Mouse (Mus musculus) neural tube, embryonic 15.5 days (tissue): Measurements from ENCODE around the gene Ppfibp2. TPM values are rescaled to one million over a fixed set of nuclear protein-coding genes. Genes with fewer than 3 reads are reported as not detected.
A peak's percentile ranks its signal among the peaks of the same experiment; 100 is the strongest.

Experiments
- ATAC-seq: fragments of 200-750 bp; cut with Nextera tagmentation; 2 replicates; pipeline ENCODE4 v1.8.0; 2017; ENCODE audit warnings: mild to moderate bottlenecking, moderate TSS enrichment, moderate library complexity; ENCODE audit not compliant: low FRiP score
- H3K27ac ChIP-seq: fragments of 300-500 bp; sonication (generic); replicated peaks from 2 replicates; pipeline ENCODE4 v1.5.1; 2015; ENCODE audit warnings: mild to moderate bottlenecking, inconsistent platforms
- H3K27me3 ChIP-seq: fragments of 300-500 bp; sonication (generic); replicated peaks from 2 replicates; pipeline ENCODE4 v1.6.1; 2015; ENCODE audit warnings: inconsistent platforms
- H3K36me3 ChIP-seq: fragments of 300-500 bp; sonication (generic); 2 replicates; pipeline ENCODE4 v1.6.1; 2015; ENCODE audit warnings: inconsistent platforms
- H3K4me1 ChIP-seq: fragments of 300-500 bp; sonication (generic); 2 replicates; pipeline ENCODE4 v1.6.1; 2015; ENCODE audit warnings: inconsistent platforms
- H3K4me2 ChIP-seq: fragments of 300-500 bp; sonication (generic); 2 replicates; pipeline ENCODE4 v1.6.1; 2015; ENCODE audit warnings: inconsistent platforms, mild to moderate bottlenecking, moderate library complexity
- H3K4me3 ChIP-seq: fragments of 300-500 bp; sonication (generic); replicated peaks from 2 replicates; pipeline ENCODE4 v1.5.1; 2015; ENCODE audit warnings: mild to moderate bottlenecking, inconsistent platforms
- H3K9ac ChIP-seq: fragments of 300-500 bp; sonication (generic); replicated peaks from 2 replicates; pipeline ENCODE4 v1.6.1; 2015; ENCODE audit warnings: mild to moderate bottlenecking, inconsistent platforms
- H3K9me3 ChIP-seq: fragments of 300-500 bp; sonication (generic); replicated peaks from 2 replicates; pipeline ENCODE4 v1.6.1; 2016; ENCODE audit warnings: inconsistent platforms
- WGBS: fragments of 180-500 bp; shearing (Covaris S2); methylation state at CpG from one replicate; pipeline ENCODE4 v1.1.7; 2015; ENCODE audit warnings: mixed read lengths; 5-methylcytosine and 5-hydroxymethylcytosine counted together
- polyA plus RNA-seq: library from polyadenylated mRNA; unstranded; fragments of >200 nt; fragmentation: Nextera tagmentation; extraction: Ambion mirVana; gene quantifications from 2 replicates; pipeline ENCODE4 v1.2.1, GENCODE M21; 2015

The Ppfibp2 gene
- polyA plus RNA-seq, 1 experiment from 2014 or later: 2.5 TPM

GRCm38 (mm10) chr7:107648937-107649688 lies 54.1 kb downstream of the Ppfibp2 start:
- ATAC-seq: no peak
- 87% methylated on average over 12 of the region's 12 CpGs for WGBS
- no peaks in the 10 kb centered on the region for H3K27me3 ChIP-seq

GRCm38 (mm10) chr7:107649990-107650389 lies 55.0 kb downstream of the Ppfibp2 start:
- Histone ChIP-seq H3K4me1 (no peaks in the 10 kb centered on the region), H3K36me3 (no peaks in the 10 kb centered on the region), H3K9me3 (no peaks in the 10 kb centered on the region), H3K27ac (no peak overlapping the region), H3K4me3 (no peak overlapping the region), H3K9ac (no peak overlapping the region), H3K4me2 (no peak overlapping the region), H3K27me3 (no peaks in the 10 kb centered on the region)
- 83% methylated on average over 7 of the region's 7 CpGs for WGBS
- no peak for ATAC-seq

More at GRCm38 (mm10) chr7:107648937-107649688, 54.1 kb downstream of the Ppfibp2 start:
- Histone ChIP-seq H3K9me3 (no peaks in the 10 kb centered on the region), H3K4me1 (no peaks in the 10 kb centered on the region), H3K4me2 (no peak overlapping the region), H3K27ac (no peak overlapping the region), H3K4me3 (no peak overlapping the region), H3K9ac (no peak overlapping the region), H3K36me3 (no peaks in the 10 kb centered on the region)

- Histone ChIP-seq H3K36me3 (no peaks in the 10 kb centered on the region), H3K27ac (no peak overlapping the region), H3K9ac (no peak overlapping the region), H3K4me1 (no peaks in the 10 kb centered on the region), H3K9me3 (no peaks in the 10 kb centered on the region), H3K27me3 (no peaks in the 10 kb centered on the region), H3K4me2 (no peak overlapping the region), H3K4me3 (no peak overlapping the region)
- WGBS: 55% methylated on average over 1 of the region's 1 CpGs
- no peak for ATAC-seq
Measured at GRCm38 (mm10) chr7:107651821-107652220, 56.8 kb downstream of the Ppfibp2 start.

- H3K4me3 ChIP-seq: no peak overlapping the region
- no peaks in the 10 kb centered on the region for H3K27me3 ChIP-seq
- no peak overlapping the region for H3K9ac ChIP-seq
- H3K9me3 ChIP-seq: no peaks in the 10 kb centered on the region
- H3K36me3 ChIP-seq: no peaks in the 10 kb centered on the region
- H3K4me1 ChIP-seq: no peaks in the 10 kb centered on the region
- H3K27ac ChIP-seq: no peak overlapping the region
- 92% methylated on average over 6 of the region's 6 CpGs for WGBS
- H3K4me2 ChIP-seq: no peak overlapping the region
- ATAC-seq: no peak
Measured at GRCm38 (mm10) chr7:107656451-107656850, 61.4 kb downstream of the Ppfibp2 start.

DNA sequence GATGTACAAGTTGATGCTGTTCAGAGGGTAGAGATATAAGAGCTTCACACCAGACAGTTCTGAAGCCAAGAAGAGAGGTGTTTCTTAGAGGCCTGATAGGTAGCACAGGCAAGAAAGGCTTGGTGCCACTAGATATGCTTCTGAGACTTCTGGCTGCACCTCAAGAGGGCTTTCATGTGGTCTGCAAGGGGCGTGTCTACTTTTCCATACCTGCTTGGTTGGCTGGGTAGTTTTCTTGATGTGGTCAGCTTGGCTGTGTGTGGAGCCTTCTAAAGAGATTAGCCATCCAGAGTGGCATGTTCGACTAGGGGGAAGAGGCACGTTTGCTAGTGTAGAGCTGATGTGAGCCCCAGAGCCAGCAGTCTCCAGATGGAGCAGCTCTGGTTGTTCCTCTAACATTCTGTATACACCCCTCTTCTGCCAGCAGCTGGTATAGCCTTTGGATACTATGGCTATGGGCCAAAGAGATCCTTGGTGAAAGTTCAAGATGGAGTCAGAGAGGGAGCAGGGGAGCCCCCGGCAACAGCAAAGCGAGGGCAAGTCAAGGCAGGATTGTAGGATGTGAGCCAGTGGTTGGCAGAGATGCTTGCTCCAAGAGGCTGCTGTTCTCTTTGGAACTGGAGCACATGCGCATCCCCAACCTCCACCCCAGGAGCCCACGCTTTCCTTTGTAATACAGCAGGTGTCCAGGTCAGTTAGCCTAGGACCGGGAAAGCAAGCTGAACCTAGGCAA lies 64.3 kb downstream of the Ppfibp2 start:
- no peaks in the 10 kb centered on the region for H3K9me3 ChIP-seq
- no peak overlapping the region for H3K4me2 ChIP-seq
- no peak overlapping the region for H3K9ac ChIP-seq
- H3K27ac ChIP-seq: no peak overlapping the region
- peaks cover under 1% of the 10 kb centered on the region; the same call in 1 of the 2 replicates for H3K4me1 ChIP-seq
- ATAC-seq: no peak
- no peak overlapping the region for H3K4me3 ChIP-seq
- H3K27me3 ChIP-seq: 0 out of 2 replicates have a peak, but pooled peaks cover 3% of the 10 kb centered on the region
- H3K36me3 ChIP-seq: no peaks in the 10 kb centered on the region
- WGBS: 85% methylated on average over 8 of the region's 8 CpGs

- no peak overlapping the region for H3K9ac ChIP-seq
- H3K36me3 ChIP-seq: no peaks in the 10 kb centered on the region
- peaks cover 19% of the 10 kb centered on the region for H3K4me1 ChIP-seq
- whole genome bisulfite sequencing: 20% methylated on average over 8 of the region's 8 CpGs
- ATAC-seq: peak; percentile 68
- 0 out of 2 replicates have a peak, but pooled peaks cover 3% of the 10 kb centered on the region for H3K27me3 ChIP-seq
- H3K4me2 ChIP-seq: no peak overlapping the region
- no peak overlapping the region for H3K4me3 ChIP-seq
- no peaks in the 10 kb centered on the region for H3K9me3 ChIP-seq
- no peak overlapping the region for H3K27ac ChIP-seq
Measured at GRCm38 (mm10) chr7:107661189-107661842, 66.3 kb downstream of the Ppfibp2 start.

DNA sequence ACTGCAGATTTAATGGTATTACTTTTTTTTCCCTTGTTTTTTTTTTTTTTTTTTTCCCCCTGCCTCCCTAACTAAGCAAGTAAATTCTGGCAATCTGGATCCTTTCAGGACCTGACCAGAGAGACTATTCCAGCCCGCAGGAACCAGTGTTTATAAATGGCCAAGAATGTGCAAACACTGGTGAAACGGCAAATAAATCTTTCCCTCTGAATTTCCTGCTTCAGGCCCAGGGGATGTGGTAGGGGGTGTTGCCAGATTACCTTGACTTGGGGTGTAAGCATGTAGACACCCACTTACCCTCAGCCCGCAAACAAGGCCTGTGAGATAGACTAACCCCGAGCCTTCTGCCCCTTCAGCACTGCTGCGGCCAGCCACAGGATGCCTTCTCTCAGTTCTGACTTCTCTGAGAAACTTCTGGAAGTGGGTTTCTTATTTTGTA lies 66.9 kb downstream of the Ppfibp2 start:
- no peak for ATAC-seq
- Histone ChIP-seq H3K27me3 (0 out of 2 replicates have a peak, but pooled peaks cover 3% of the 10 kb centered on the region), H3K4me1 (peaks cover 23% of the 10 kb centered on the region), H3K4me2 (no peak overlapping the region), H3K9me3 (no peaks in the 10 kb centered on the region), H3K9ac (no peak overlapping the region), H3K4me3 (no peak overlapping the region), H3K36me3 (no peaks in the 10 kb centered on the region), H3K27ac (no peak overlapping the region)
- 70% methylated on average over 5 of the region's 5 CpGs for WGBS

DNA sequence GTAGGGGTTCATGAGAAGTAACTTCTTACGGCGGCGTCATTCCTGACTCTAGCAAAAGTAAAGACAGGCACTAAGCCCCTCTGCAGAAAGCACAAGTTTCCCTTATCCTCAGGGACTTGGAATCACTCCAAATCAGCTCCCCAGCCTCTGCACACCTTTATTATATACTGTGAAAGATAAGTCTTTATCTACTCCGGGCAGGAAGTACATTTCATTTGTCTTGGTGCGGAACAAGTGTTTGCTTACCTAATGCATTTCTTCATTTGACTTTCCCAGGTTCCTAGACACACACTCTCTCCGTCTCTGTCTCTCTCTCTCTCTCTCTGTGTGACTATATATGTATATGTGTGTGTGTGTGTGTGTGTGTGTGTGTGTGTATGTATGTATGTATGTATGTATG lies 68.6 kb downstream of the Ppfibp2 start:
- H3K36me3 ChIP-seq: no peaks in the 10 kb centered on the region
- no peak for ATAC-seq
- 0 out of 2 replicates have a peak, but pooled peaks cover 3% of the 10 kb centered on the region for H3K27me3 ChIP-seq
- H3K27ac ChIP-seq: no peak overlapping the region
- peaks cover 23% of the 10 kb centered on the region for H3K4me1 ChIP-seq
- no peak overlapping the region for H3K4me3 ChIP-seq
- H3K4me2 ChIP-seq: no peak overlapping the region
- 90% methylated on average over 6 of the region's 6 CpGs for whole genome bisulfite sequencing
- no peaks in the 10 kb centered on the region for H3K9me3 ChIP-seq
- no peak overlapping the region for H3K9ac ChIP-seq

DNA sequence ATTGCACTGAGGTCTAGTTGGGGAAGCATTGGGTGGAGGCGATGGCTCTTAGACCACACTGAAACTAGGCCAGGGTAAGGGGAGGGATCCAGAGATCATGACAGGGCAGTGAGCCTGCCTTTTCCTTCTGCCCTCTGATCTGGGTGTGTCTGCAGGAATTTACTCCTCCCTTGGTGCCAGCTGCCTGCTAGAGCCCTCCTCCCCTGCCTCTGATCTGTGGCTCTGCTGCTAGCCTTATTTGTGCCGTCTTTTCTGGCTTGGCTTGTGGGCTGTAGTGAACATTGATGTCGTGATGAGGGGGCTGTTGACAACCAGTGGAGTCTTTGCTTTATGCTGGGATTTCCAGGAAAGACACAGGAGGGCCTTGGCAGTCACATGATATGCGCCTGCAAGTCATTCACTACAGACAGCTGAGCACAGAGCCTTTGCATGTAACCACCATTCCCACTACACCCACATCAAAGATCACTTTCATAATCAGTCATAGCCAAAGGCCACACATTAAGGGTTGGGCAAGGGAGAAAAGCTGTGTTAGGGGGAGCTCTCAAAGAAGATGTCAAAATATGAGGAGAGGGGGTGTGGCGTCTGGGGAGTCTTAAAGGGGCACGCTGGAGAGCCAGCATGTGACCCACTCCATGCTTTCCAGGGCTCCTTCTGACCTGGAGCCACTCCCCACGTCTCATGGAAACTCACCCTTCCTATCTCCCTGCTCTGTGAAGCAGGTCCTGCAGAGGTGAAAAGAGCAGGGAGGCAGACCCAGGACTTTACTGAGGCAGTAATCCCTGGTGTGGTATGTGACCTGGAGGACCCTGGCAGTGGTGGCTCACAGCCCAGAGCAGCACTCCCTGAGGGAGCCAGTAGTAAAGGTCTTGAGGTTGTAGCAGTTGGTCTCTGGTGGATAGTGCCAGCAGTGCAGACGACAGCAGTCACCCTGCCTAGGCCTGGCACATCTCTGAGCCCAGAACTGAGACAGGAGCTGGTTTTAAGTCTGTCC lies 69.4 kb downstream of the Ppfibp2 start:
- Histone ChIP-seq H3K4me2 (no peak overlapping the region), H3K27me3 (0 out of 2 replicates have a peak, but pooled peaks cover 3% of the 10 kb centered on the region), H3K27ac (no peak overlapping the region), H3K36me3 (no peaks in the 10 kb centered on the region), H3K9me3 (no peaks in the 10 kb centered on the region), H3K9ac (no peak overlapping the region), H3K4me1 (peaks cover 23% of the 10 kb centered on the region), H3K4me3 (no peak overlapping the region)
- 49% methylated on average over 8 of the region's 8 CpGs for WGBS
- no peak for ATAC-seq

GRCm38 (mm10) chr7:107665221-107665585 lies 70.2 kb downstream of the Ppfibp2 start:
- Histone ChIP-seq H3K4me2 (peak overlapping the region; percentile 42), H3K9me3 (no peaks in the 10 kb centered on the region), H3K9ac (no peak overlapping the region), H3K36me3 (no peaks in the 10 kb centered on the region), H3K4me3 (no peak overlapping the region), H3K4me1 (peaks cover 23% of the 10 kb centered on the region), H3K27ac (peak overlapping the region; percentile 71), H3K27me3 (0 out of 2 replicates have a peak, but pooled peaks cover 3% of the 10 kb centered on the region)
- WGBS: 19% methylated on average over 4 of the region's 4 CpGs
- ATAC-seq: peak; percentile 15; the same call in 1 of the 2 replicates
